Mouse (Mus musculus) thymus, adult 2 months (tissue): ENCODE measurements around the gene Cspg5. TPM values are rescaled to one million over a fixed set of nuclear protein-coding genes. Genes with fewer than 3 reads are reported as not detected.

Experiments used
- DNase-seq: peaks from one replicate; pipeline ENCODE4 v3.0.0; 2021
- H3K27ac ChIP-seq: fragments of 200-500 bp; 2 replicates; pipeline ENCODE4 v1.5.1; 2012; ENCODE audit warnings: low read length, control low read depth; ENCODE audit not compliant: control insufficient read depth, insufficient read depth
- H3K27me3 ChIP-seq: fragments of 200-500 bp; 2 replicates; pipeline ENCODE4 v1.6.1; 2012; ENCODE audit warnings: mild to moderate bottlenecking, low read length, moderate library complexity, mixed read lengths; ENCODE audit not compliant: control insufficient read depth, insufficient read depth
- H3K36me3 ChIP-seq: fragments of 200-500 bp; 2 replicates; pipeline ENCODE4 v1.6.1; 2012; ENCODE audit warnings: mild to moderate bottlenecking, low read length, moderate library complexity; ENCODE audit not compliant: control insufficient read depth, insufficient read depth
- H3K4me1 ChIP-seq: fragments of 200-500 bp; replicated peaks from 2 replicates; pipeline ENCODE4 v1.6.1; 2012; ENCODE audit warnings: low read length; ENCODE audit not compliant: control insufficient read depth, insufficient read depth
- H3K4me3 ChIP-seq: fragments of 200-500 bp; 2 replicates; pipeline ENCODE4 v1.5.1; 2012; ENCODE audit warnings: mild to moderate bottlenecking, low read length, control low read depth, moderate library complexity; ENCODE audit not compliant: control insufficient read depth, insufficient read depth
- CTCF ChIP-seq: fragments of 200-500 bp; IDR thresholded peaks from 2 replicates; pipeline ENCODE4 v1.5.1; 2012; ENCODE audit warnings: mild to moderate bottlenecking, control low read depth, low read length, moderate library complexity, borderline replicate concordance; ENCODE audit not compliant: control insufficient read depth, poor library complexity, insufficient read depth; ENCODE audit errors: extremely low read depth
- POLR2A ChIP-seq: fragments of 200-500 bp; IDR thresholded peaks from 2 replicates; pipeline ENCODE4 v1.6.1; 2012; ENCODE audit warnings: mild to moderate bottlenecking, low read length, control low read depth, moderate library complexity; ENCODE audit not compliant: control insufficient read depth, poor library complexity, insufficient read depth; ENCODE audit errors: extremely low read depth
- WGBS: fragments of 180-500 bp; shearing (Covaris S2); methylation state at CpG from one replicate; pipeline ENCODE4 v1.1.7; 2018; 5-methylcytosine and 5-hydroxymethylcytosine counted together
- polyA plus RNA-seq: library from polyadenylated mRNA; depleted of rRNA; stranded (reverse); fragments of >200 nt; gene quantifications from 2 replicates; pipeline ENCODE4 v1.2.3, GENCODE M21; 2012

Gene Cspg5
- polyA plus RNA-seq, 1 experiment = 0.61 TPM

DNA sequence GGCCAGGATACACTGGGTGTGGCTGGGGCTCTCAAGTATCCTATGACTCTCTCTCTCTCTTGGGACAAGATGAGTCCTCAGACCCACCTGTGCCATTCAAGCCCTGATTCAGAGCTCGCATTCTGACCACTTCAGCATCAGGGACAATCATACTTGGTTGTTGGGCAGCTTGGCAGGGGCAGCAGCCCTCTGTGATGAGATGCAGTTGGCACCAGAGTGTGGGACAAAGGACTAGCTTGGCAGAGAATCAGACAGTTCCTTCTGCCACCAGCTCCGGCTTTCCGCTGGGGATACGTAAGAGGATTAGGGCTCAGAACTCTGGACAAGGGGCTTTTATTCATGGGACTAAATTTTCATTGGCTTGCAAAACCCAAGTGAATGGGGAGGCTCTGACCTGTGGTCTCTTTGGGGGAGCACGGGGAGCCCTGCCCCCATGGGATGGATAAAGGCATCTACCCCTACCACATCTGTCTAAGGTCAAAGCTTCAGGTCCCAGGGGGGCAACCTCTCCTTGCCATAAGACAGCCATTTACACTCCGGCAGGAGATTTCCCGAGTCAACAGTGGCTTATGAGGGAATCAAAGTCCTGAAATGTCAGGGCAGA, 43.8 kb downstream of the Cspg5 start:
- Histone ChIP-seq H3K4me3 (no peak overlapping the region), H3K27me3 (no peaks in the 10 kb centered on the region), H3K4me1 (no peaks in the 10 kb centered on the region), H3K36me3 (no peaks in the 10 kb centered on the region), H3K27ac (no peak overlapping the region)
- no peak for DNase-seq
- TF ChIP-seq CTCF (no peak), POLR2A (no peak)
- 96% methylated on average over 7 of the region's 7 CpGs for WGBS

DNA sequence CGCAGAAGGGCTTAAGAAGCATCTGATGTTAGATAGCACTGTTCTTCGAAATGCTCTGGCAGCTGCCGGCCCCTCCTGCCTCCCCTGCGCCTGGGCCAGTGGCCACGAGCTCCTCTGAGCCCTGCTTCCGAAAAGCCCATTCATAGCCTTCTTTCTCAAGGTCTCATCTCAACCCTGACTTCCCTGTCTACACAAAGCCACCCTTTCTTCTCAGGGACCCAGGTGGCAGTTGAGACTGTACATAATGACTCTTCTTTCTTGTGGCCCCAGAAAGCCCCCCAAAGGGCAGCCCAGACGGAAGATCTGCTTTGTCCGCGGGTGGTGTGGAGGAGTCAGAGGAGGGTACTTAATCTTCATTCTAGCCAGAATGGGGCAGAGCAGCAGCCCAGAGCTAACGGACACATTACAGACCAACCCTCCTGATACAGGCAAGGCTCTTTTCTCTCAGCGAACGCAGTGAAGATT, 49.7 kb downstream of the Cspg5 start:
- Histone ChIP-seq H3K4me3 (no peak overlapping the region), H3K36me3 (no peaks in the 10 kb centered on the region), H3K27me3 (no peaks in the 10 kb centered on the region), H3K4me1 (no peaks in the 10 kb centered on the region), H3K27ac (no peak overlapping the region)
- no peak for DNase-seq
- TF ChIP-seq CTCF (no peak), POLR2A (no peak)
- WGBS = 93% methylated on average over 12 of the region's 12 CpGs

DNA sequence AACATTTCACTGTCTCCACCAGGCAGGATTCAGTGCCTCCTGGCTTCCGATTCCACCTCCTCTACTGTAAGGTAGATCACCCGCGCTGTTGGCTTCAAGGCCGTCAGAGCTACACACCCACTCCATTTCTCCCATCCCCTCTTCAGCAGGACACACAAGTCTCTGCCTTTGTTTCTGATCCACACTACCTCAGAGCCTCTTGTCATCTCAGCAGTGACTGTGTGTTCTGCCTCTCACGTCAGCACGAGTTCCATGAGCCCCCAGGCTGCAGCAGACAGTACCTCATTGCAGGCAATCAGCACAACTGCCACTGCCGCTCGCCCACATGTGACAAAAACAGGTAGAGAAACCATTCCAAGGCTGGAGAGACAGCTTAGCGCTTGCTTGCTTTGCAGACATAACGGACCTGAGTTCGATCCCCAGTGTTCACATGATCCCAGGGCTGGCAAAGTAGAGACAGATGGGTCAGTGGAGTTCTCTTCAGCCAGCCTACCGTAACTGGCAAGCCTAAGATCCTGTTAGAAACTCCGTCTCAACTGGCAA, 50.4 kb downstream of the Cspg5 start:
- TF ChIP-seq POLR2A (no peak), CTCF (no peak)
- no peak for DNase-seq
- Histone ChIP-seq H3K36me3 (no peaks in the 10 kb centered on the region), H3K4me1 (no peaks in the 10 kb centered on the region), H3K27me3 (no peaks in the 10 kb centered on the region), H3K27ac (no peak overlapping the region), H3K4me3 (no peak overlapping the region)
- WGBS = 95% methylated on average over 13 of the region's 13 CpGs

DNA sequence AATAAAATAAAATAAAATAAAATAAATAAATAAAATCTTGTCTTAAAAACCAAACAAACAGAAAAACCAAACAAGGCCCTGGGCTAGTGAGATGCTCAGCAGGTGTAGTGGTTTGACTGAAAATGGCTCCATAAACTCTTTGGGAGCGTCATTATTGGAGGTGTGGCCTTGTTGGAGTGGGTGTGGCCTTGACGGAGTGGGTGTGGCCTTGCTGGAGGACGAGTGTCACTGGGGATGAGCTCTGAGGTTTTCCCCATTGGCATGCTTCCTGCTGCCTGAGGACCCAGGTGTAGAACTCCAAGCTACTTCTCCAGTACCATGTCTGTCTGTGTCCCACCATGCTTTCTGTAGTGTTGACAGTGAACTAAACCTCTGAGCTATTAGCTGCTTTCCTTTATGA, 51.2 kb downstream of the Cspg5 start:
- TF ChIP-seq POLR2A (no peak), CTCF (no peak)
- Histone ChIP-seq H3K27me3 (no peaks in the 10 kb centered on the region), H3K4me3 (no peak overlapping the region), H3K27ac (no peak overlapping the region), H3K4me1 (no peaks in the 10 kb centered on the region), H3K36me3 (no peaks in the 10 kb centered on the region)
- DNase-seq = no peak
- 58% methylated on average over 3 of the region's 3 CpGs for WGBS

DNA sequence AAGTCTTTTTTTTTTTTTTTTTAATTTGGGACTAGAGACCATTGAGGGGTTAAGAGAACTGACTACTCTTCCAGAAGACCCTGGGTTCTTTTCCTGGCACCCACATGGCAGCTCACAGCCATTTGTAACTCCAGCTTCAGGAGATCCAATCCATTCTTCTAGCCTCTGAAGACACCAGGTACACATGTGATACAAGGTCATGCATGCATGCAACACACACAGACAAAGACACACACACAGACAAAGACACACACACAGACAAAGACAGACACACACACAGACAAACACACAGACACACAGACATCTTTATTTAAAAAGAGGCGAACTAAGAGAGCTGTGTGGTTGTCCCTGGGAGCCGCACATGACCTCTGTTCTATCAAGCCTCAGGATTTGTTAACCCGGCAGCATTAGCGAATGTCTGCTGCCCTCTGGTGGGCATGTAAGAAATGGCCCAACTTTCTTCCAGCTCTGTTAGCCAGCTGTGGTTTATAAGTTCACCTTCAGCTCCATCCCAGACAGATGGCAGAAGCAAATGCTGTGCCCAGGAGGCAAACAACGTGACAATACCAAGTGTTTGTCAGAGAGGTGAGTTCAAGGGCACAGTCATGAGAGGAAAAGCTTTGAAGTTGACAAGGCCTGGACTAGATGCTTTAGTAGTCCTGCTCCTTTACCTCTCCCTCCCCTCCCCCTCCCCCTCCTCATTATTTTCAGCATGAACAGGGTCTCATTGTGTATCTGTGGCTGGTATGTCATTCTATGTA, 53.5 kb downstream of the Cspg5 start:
- H3K27me3 ChIP-seq = no peaks in the 10 kb centered on the region
- TF ChIP-seq POLR2A (no peak), CTCF (no peak)
- DNase-seq = peak; percentile 76
- H3K4me1 ChIP-seq = no peaks in the 10 kb centered on the region
- no peaks in the 10 kb centered on the region for H3K36me3 ChIP-seq
- no peak overlapping the region for H3K27ac ChIP-seq
- 3% methylated on average over 5 of the region's 5 CpGs for WGBS
- H3K4me3 ChIP-seq = no peak overlapping the region

DNA sequence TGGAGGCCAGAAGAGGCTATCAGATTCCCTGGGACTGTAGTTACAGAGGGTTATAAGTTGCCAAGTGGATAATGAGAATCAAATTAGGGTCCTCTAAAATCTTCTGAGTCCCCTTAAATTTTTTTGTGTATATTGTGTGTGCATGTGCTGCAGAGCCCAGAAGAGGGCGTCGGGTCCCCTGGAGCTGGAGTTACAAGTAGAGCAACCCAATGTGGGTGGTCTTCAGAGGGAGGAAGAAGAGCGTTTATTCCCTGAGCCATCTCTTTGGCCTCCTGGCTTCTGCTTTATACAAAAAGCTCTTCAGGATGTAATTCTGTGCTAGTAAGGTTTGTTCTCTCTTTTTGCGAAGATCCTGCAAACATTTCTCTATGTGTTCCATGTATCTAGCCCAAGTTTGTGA, 60.9 kb downstream of the Cspg5 start:
- Histone ChIP-seq H3K27me3 (no peaks in the 10 kb centered on the region), H3K4me3 (peak overlapping the region; percentile 66), H3K36me3 (no peaks in the 10 kb centered on the region), H3K4me1 (peaks cover 4% of the 10 kb centered on the region; the same call in 1 of the 2 replicates), H3K27ac (peak overlapping the region; percentile 72)
- TF ChIP-seq POLR2A (no peak), CTCF (no peak)
- 4% methylated on average over 4 of the region's 4 CpGs for WGBS
- peak; percentile 36 for DNase-seq
